Mouse (Mus musculus) layer of hippocampus, adult 9-11 months (tissue): ENCODE data around the gene Ppp6r2.

Source experiments
- DNase-seq: peaks from one replicate; pipeline ENCODE4 v3.0.0; 2022

The Ppp6r2 gene

DNA sequence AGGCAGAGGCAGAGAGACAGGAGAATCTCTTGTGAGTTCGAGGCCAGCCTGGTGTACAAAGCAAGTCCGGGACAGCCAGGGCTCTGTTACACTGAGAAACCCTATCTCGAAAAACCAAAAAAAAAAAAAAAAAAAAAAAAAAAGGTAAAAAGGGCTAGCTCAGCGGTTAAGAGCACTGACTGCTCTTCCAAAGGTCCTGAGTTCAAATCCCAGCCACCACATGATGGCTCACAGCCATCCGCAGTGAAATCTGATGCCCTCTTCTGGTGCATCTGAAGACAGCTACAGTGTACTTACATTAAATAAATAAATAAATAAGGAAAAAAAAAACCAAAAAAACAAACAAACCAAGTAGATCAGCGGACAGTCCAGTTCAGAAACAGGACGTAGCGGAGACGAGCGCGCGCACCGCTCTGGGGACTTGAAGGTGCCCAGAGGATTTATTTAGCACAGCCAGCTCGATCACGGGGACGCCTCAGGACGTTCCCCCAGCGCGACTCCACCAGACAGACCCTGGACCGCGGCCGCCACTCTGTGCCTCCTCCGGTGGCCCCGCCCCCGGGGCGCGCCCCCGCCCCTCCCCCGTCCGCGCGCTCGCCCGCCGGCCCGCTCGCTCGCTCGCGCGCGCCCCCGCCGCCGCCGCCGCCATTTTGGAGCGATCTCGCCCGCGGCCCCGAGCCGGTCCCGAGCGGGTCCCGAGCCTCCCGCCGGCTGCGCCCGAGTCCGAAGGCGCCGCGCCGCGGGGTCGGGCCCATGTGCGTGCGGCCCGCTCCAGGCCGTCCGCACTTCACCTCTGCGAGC, at the start of gene Ppp6r2:
Gene Ppp6r2 (plus strand): TSS at position 639 of the 801 bp plus-strand sequence.
- peak; percentile 89 for DNase-seq

DNA sequence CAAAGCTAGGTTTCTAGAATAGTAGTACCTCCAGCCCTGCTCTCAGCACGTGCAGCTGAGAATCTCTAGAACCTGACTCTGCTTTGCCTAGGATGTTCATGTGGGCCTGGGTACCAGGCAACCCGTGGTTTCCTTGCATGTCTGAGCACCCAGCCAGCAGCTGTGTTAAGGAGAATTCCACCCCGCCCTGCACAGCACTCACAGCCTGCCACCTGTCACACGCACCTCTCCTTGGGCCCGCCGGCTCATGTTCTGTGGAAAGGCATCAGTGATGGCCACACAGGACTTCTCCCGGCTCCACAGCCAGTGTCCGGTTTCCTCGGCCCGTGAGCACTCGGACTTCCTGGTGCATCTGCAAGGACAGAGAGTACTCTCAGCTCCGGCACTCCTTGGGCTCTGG, 45.9 kb upstream of the Ppp6r2 start:
- DNase-seq = no peak

DNA sequence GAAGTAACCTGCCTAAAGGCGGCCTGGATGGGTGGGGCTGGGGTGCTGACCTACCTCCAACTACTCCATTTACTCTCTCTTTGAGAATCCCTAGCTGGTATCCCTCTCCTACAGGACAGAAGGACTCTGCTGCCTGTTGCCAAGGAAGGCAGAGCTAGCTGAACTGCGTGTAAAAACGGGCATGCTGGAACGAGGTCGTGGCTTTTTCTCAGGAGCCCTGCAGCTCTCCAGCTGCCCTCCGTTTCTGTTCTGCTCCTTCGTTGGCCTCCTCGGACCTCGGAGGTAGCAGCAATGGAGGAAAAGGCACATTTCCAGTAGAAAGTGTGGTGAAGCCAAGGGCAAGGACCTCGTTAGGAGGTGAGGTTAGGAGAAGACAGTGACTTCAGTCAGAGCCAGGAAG, 42.4 kb upstream of the Ppp6r2 start:
- DNase-seq = no peak

DNA sequence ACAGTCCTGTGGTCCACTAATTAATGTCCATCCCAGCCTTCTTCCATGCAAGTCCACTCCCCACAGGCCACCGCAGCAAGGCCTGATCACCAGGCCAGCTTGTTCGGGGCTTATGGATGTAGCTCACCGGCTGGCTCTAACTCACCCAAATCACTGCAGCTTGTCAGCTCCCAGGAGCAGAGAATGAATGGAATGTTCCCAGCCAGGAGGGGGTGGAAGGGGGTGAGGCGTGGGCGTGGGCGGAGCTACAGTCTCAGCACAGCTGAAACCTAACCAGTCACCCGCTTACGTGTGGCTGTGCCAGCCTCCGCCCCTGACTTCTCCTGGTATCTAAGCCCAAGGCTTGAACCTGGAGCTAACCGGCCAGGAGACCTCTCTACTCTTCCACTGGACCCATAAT, 41.9 kb upstream of the Ppp6r2 start:
- peak; percentile 90 for DNase-seq

DNA sequence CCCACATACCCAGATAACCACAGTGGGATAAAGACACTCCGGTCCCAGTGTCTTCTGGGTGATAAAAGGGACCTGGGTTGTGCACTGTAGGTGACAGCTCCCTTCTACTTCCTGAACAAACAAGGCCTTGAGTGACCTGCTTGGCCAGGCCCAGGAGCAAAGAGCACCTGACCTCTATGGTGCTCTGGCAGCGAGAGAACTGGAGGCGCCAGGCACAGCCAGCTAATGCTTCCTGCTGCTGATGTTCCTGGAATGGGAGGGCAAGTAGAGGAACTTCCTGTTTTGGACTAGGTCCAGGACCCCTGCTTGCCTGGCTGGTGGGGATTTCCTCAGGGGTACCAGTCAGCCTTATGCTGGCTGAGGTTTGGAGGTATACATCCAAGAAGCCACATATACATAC, 41.3 kb upstream of the Ppp6r2 start:
- DNase-seq = no peak

DNA sequence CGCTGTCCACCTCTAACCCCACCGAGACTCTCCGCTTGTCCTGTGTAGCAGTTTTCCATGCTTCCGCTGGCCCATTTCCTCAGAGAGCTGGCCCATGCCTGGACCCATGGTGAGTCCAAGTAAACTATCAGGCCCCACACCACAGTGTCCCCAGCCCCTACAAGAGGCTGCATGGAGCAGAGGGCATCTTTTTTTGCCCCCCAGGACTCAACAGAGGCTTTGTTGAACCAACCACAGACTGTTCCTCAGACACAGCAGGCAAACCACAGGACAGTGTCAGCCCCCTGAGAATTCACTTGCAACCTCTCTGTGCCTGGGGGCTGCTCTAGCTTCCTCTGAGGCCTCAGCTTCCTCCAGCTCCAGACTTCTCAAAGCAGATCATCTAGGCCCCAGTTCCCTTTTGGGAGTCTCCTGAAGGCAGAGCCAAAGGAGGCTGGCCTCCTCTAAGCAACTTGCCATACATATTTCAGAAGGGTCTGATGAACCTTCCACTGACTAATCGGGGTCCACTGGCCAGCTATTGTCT, 39.8 kb upstream of the Ppp6r2 start:
- DNase-seq = no peak

DNA sequence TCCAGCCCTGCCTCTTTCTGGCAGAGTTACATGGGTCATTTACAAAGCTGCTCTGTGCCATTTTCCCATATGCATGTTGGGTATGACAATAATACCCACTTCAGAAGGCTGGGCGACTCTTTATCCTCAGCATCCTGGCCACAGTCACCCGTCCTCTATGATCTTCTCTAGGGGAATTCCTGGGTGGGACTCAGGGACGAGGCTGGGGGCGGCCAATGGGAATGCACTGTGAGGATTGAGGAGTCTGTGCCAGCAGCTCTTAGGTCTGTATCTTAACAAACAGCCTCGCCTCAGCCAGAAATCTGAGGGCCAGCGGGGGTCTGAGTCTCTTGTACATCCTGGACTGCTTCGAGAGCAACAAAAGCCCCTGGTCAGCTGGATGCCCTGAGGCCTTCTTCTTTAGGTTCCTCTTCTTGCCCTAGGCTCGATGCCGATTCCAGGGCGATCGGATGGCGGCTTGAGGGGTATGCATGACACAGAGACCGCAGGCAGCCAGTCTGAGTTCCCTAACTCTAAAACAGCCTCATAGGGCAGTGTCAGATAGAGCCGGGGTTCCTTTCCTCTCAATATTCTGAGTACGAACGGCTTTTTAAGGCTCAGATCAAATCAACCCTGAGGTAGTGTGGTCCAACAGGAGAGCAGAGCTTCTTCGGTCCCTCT, 38.9 kb upstream of the Ppp6r2 start:
- DNase-seq = peak; percentile 48

DNA sequence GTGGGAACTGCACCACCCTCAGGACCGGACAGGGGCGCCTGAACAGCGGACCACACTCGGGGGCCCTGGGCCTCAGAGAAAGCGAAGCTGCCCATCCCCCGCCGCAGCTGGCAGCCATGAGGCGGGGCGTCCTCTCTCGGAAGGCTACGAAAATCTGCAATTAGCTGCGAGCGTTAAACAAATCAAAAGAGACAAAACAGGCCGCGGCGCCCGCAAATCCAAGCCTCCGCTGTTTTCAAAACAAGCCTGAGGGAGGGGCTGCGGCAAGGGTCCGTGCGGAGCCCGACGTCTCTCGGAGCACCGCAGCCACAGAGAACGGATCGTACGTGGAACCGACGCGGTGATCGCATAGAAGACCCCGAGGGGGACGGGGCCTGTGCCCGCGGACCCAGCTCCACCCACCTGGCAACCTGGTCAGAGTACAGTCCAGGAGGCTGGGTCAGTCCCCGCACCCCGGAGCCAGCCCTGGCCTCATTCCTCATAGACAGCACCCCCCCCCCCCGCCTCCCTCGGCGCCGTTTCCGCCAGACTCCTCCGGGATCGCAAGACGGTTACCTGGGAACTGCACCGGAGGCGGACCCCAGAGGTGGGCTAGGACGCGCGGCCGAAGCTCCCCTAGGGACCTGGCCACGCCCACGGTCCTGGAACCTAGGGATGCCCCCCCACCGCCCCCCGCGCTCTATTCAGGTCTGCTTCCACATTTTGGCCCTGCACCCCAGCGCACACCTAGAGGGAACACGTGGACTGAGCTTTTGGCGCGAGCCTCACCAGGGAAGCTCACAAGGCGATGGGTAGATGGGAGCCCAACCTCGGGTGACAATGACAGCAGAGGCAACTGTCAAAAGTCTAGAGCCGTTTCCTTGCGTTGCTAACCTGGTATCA, 38.1 kb upstream of the Ppp6r2 start:
- no peak for DNase-seq

DNA sequence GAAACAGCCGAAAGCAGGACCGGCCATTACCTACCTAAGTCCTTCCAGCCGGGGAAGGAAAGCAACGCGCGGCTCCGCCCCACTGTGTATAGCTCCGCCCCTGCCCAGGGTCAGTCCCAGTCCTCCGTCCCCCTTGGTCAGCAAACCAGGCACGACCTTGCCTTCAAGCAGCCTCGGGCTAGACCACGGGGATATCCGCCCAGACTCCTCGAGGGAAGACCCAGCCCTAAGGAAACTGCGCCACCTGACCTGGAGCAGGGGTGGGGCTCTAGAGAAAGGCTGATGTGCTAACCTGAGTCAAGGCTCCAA, 37.5 kb upstream of the Ppp6r2 start:
- DNase-seq = peak; percentile 57

DNA sequence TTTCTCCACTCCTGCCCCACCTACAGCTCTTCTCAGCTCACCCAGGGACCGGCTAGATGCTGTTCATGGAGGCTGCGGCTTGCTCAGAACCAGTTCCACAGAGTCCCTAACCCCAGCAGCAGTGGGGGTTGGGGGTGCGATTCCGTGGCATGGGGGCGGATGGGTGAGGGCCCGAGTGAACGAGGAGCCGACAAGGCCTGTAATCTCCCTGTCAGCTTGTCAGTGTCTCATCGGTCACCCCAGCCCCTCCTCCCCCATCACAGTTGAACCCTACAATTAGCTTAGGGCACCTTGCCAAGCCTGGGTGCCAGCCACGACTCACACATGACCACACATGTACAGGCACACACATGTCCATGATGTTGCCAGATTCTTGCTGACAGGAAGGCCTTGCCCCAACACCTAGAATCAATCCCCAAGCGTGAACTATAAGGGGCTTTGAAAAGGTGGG, 36.4 kb upstream of the Ppp6r2 start:
- no peak for DNase-seq

DNA sequence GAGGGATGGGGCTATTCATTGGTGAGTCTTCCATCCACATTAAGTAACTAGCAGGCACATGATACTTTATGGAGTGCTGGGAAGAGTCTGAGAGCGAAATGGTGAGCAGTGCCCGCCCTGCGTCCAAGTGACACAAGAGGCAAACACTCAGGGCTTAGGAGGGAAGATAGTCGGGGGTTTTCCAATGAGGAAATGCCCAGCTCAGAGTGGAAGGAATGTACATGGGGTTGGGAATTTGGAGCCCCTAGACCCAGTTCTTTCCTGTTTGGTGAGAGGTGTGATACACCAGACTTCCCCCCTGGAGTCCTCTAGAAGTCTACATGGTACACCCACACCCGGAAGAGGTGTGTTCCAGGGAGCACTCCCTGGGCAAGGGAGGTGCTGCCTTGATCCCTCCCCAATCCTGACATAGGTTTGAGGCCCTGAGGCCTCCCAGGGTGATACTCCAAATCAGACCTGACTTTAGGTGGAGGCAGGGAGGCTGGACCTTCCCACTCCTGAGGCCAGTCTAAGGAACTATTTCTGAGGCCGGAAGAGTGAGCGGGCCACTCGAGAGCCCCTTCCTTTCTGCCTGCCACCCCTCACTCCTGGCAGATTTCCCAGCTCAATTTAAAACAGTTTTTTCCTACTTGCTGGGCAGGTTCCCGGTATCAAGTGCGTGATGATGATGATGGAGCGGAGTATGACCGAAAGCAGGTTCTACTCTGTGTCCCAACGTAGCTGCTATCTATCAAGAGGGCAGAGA, 35.8 kb upstream of the Ppp6r2 start:
- DNase-seq = no peak

DNA sequence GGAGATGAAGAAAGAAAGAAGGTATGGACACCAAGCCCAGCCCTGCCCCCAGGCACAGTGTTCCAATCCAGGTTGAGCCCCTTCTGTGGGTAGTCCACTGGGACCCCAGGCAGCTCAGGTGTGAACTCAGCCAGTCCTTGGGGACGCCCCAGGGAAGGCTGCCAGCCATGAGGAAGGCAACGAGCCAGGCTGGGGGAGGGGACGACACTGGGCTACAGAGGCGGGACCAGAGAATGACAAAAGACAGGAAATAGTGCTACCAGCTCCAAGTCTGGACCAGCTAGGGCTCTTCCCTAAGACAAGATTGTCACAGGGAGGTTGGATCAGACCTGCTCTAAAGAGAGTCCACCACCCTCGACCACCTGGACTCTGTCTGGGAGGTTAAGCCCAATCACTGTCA, 34.2 kb upstream of the Ppp6r2 start:
- peak; percentile 78 for DNase-seq

DNA sequence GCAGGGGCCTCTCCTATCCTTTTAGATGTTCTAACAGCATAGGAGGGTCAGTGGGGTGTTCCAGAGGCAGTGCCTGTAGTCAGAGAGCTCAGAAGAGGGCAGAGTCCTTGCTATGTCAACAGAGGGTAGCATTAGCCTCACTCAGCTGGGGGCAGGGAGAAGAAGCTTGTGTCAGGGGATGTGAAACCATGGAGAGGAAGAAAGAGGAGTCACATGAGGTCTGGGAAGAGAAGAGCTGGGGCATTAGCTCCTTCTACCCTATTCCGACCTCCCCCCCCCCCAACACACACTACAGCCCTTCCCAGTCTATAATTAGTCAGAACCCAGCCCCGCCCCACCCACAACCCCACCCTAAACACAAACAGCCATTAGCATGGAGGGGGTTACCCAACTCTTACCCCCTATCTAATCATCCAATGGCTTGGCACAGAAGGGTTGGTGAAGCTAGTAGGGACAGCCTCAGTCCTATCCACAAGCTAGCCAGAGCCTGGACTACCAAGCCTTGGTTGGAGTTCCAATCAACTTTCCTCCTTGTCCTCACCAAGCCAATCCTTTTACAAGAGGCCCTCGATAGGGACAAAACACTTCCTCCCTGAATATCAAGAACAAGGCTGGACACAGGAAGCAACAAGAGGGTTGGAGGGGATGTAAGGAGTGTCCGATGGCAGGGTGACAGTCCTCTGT, 33.6 kb upstream of the Ppp6r2 start:
- DNase-seq = peak; percentile 70

DNA sequence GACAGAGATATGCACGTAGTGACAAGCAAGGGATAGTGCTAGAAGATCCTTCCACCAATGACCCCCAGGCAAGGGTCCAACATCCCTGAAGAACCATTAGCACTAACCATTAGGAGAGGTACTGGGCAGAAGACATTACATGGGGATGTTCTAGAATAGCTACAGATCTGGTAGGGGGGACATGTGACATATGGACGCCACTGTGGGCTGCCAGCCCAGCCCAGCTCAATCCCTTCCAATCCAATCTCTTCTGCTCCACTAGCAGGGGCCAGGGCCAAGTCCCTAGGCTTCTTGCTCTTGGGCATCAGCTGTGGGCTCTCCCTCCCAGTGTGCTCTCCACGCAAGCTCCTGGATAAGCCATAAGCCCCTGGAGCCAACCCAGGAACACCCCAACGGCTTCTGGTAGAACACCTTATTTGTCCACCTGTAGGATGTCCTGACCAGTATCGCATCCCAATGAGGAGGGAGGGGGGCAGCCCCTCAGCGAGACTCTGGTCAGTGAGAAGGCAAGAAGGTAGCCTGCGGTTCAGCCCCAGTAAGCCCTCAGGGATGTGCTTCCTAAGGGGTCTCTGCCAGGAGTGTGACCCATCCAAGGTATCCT, 33.0 kb upstream of the Ppp6r2 start:
- no peak for DNase-seq

DNA sequence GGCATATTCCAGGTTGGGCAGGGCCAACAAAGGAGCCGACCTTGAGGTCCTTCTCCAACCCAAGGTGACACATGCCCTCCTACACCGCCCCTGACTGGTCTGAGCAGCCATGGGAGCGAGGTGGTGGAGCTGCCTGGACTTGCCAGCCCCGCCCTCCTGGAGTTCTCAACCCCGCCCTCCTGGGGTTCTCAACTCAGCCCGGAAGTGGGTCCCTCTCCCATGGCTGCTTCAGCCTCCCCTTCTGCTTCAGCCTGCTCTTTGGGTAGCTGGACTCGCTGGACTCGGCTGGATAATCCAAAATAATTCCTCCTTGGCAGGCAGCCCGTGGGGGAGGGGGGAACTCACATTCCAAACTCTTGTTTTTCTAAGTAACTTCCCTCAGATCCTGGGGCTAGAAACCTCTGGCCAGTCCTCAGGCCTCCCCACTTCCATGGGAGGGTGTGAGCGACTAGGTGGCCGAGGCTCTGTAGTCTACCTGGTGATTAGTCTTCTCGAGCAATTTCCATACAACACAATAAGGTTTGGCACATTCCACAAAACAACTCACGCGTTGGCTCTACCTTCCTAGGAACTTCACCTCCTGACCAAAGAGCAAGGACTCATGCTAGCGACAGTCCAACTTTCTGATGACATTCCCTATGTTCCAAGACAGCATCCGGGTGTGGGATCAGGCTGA, 32.3 kb upstream of the Ppp6r2 start:
- peak; percentile 73 for DNase-seq

DNA sequence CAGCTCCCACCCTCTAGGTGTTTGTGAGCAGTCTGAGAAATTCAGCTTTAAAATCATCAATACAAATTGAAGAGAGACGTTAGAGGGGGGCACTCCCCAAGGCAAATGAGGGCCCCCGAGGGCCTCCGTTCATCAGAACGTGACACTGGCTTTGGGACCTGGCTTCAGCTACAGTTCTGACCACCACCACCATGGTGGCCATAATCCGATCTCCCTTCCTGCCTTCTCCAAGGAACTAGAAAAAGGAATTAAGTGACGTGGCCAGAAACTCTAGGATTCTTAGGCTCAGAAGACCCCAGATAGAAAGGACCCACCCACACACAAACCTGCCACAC, 31.8 kb upstream of the Ppp6r2 start:
- DNase-seq = no peak

DNA sequence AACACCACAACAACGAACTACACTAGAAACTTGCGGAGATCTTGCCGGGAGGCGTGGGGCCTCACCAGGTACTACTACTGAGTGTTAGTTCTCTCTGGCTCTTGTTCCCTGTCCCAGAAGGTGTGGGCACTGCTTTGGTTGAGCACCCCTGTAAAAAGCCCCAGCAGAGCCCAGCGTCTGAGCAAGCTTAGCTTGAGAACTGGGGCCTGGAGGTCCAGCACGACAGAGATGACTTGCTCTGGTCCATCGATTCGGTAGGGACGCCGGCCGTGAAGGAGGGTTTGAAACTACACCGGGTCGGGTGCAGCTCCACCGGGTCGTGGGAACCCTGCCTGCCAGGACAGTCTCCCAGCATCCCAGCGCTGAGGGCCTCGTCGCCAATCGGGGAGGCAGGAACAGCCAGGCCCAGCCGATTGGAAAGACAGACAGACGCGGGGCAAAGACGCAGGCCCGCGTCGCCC, 31.2 kb upstream of the Ppp6r2 start:
- DNase-seq = no peak

DNA sequence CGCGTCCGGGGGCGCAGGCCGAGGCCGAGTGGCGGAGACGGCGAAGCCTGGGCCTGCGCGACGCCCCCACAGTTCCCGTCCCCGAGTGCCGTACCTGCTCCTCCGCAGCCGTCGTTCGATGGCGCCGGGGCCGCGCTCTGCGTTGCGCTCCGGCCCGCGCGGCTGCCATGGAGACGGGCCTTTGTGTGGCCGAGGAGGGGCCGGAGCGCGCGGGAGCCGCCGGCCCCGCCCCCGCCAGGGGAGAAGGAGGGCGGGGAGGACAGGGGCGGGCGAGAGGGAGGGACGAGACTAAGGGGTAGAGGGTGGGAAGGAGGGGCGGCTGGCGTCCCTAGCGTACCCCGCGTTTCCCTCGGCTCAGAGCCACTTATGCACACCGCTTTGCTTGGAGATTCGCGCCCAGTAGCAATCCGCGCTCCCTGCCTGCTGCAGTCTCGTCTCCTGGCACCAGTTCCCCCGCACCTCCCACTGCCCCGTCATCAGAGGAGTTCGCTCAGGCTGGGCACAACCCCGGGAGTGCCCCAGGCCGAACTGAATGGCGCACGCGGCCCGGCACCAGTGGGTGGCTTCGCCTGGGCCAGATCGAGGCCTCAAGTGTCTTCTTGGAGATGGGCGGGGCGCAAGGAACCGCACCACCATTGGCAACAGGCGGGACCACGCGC, 30.7 kb upstream of the Ppp6r2 start, which contains the start of gene Plxnb2:
Gene Plxnb2 (minus strand): TSS at position 218 of the 659 bp plus-strand sequence.
- peak; percentile 84 for DNase-seq

DNA sequence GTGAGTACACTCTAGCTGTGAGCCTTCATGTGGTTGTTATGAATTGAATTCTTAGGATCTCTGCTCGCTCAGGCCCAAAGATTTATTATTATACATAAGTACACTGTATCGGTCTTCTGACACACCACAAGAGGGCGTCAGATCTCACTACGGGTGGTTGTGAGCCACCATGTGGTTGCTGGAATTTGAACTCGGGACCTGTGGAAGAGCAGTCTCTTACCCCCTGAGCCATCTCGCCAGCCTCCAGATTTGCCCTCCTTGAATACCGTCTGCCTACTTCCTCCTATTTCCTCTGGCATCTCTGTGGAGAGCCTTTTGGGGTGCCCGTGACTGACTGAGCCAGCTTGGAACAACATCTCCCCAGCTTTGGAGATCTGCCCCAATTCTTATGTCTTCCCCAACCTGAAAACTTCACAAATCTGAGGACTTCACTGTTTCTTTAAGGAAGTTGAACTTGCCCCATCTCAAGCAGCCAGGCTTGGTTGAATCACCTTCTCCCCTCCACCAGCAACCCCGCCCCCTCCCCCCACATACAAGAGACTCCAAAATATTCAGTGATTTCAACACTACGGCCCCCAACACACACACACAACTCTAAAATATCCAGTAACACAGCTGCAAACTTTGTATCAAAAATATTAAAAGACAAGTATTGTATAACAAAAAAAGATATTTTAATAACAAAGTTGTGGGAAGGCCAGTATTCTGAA, 29.6 kb upstream of the Ppp6r2 start:
- no peak for DNase-seq

DNA sequence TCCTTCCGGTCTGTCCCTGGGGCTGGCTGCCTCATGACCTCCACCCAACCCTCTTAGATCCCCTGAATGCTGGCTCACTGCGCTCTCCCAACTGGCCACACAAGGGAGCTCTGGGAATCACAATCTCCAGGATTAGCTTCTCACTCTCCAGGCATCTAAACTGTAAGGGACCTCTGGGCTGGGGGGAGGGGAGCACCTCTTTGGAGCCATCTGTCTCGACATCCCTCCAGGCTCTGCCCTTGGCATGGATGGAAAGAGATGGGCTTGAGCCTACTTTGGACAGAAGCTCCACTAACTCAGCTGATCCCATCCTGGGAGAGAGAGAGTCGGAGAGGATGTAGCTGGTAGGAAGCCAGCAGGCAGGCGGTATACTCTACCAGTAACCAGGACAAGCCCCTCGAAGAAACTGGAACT, 29.0 kb upstream of the Ppp6r2 start:
- DNase-seq = no peak
